In genomic region chr4:63371890-63372289, GRCm38 (mm10) we compare ENCODE assay signal across 8 mouse cellular contexts. TPM values are rescaled to one million over a fixed set of nuclear protein-coding genes. Genes with fewer than 3 reads are reported as not detected.
A peak's percentile ranks its signal among the peaks of the same experiment; 100 is the strongest.
DNase-seq lines count a peak whose midpoint lies in the region; ATAC-seq and TF ChIP-seq lines count a peak whose summit lies in the region.

No protein-coding gene starts in this region.

- H3K4me2 ChIP-seq in hindbrain, embryonic 13.5 days = no peak overlapping the region
- H3K4me2 ChIP-seq in embryonic facial prominence, embryonic 11.5 days (ENCODE audit: low read depth, low read length) = no peak overlapping the region

- H3K9me3 ChIP-seq in hindbrain, embryonic 10.5 days = no peaks in the 10 kb centered on the region
- no peaks in the 10 kb centered on the region for H3K9me3 ChIP-seq in hindbrain, embryonic 13.5 days
- no peaks in the 10 kb centered on the region for H3K9me3 ChIP-seq in MEL (replicated peaks; ENCODE audit: insufficient read depth, low read length)
- H3K9me3 ChIP-seq in embryonic facial prominence, embryonic 11.5 days (replicated peaks; ENCODE audit: control insufficient read depth, low read length) = no peaks in the 10 kb centered on the region

- WGBS in hindbrain, embryonic 10.5 days = 61% methylated on average over 3 of the region's 3 CpGs
- WGBS in hindbrain, embryonic 13.5 days = 69% methylated on average over 3 of the region's 3 CpGs
- 58% methylated on average over 3 of the region's 3 CpGs for WGBS in embryonic facial prominence, embryonic 11.5 days

- H3K36me3 ChIP-seq in hindbrain, embryonic 10.5 days = peaks cover 92% of the 10 kb centered on the region
- peaks cover 63% of the 10 kb centered on the region for H3K36me3 ChIP-seq in hindbrain, embryonic 13.5 days
- peaks cover 0 to 14% of the 10 kb centered on the region in 2 experiments; a peak in 2 of 4 replicates for H3K36me3 ChIP-seq in MEL (ENCODE audit: control insufficient read depth in 1 of 2, insufficient read depth in 2 of 2, low read length in 2 of 2)
- no peaks in the 10 kb centered on the region; the same call in none of the 2 replicates for H3K36me3 ChIP-seq in embryonic facial prominence, embryonic 11.5 days (replicated peaks; ENCODE audit: control insufficient read depth, insufficient read depth, low read depth, low read length)

- intact Hi-C loops in gastrocnemius, postnatal 14 days (cut with DNase I; ENCODE audit: low total_unique reads) = loop anchor here (2.0 kb wide), 1 partner anchor 37 kb away; no protein-coding TSS in a partner anchor

- TF ChIP-seq EP300 in MEL (IDR thresholded peaks at IDR 0.05; ENCODE audit: low read depth in 1 of 2, low read length in 2 of 2) = no peak

- no peak overlapping the region for H3K27ac ChIP-seq in hindbrain, embryonic 10.5 days
- H3K27ac ChIP-seq in hindbrain, embryonic 13.5 days = no peak overlapping the region
- no peak overlapping the region for H3K27ac ChIP-seq in MEL (ENCODE audit: control insufficient read depth, low read depth, low read length)
- no peak overlapping the region for H3K27ac ChIP-seq in embryonic facial prominence, embryonic 11.5 days (replicated peaks; ENCODE audit: low read depth, low read length)

- no peak overlapping the region for H3K4me3 ChIP-seq in hindbrain, embryonic 10.5 days
- no peak overlapping the region for H3K4me3 ChIP-seq in hindbrain, embryonic 13.5 days
- no peak overlapping the region for H3K4me3 ChIP-seq in MEL (ENCODE audit: control insufficient read depth in 1 of 2, insufficient read depth in 1 of 2, low read depth in 2 of 2, low read length in 2 of 2)
- H3K4me3 ChIP-seq in embryonic facial prominence, embryonic 11.5 days (ENCODE audit: low read depth, low read length) = no peak overlapping the region

- H3K9ac ChIP-seq in hindbrain, embryonic 13.5 days = no peak overlapping the region
- H3K9ac ChIP-seq in MEL (ENCODE audit: control insufficient read depth, low read depth, low read length, poor library complexity, severe bottlenecking) = no peak overlapping the region
- H3K9ac ChIP-seq in embryonic facial prominence, embryonic 11.5 days (replicated peaks; ENCODE audit: low read length) = no peak overlapping the region

- no peak for ATAC-seq in hindbrain, embryonic 13.5 days (ENCODE audit: low FRiP score)
- ATAC-seq in embryonic facial prominence, embryonic 11.5 days (replicated peaks; ENCODE audit: insufficient number of reproducible peaks, low FRiP score, low TSS enrichment, low read depth) = no peak

- no peaks in the 10 kb centered on the region for H3K79me2 ChIP-seq in MEL (ENCODE audit: control insufficient read depth, insufficient read depth, low read length, poor library complexity)

- TF ChIP-seq RAD21 in MEL (IDR thresholded peaks at IDR 0.05; ENCODE audit: low read depth, low read length) = no peak

- H3K27me3 ChIP-seq in hindbrain, embryonic 10.5 days (ENCODE audit: insufficient read depth, poor library complexity, severe bottlenecking) = no peaks in the 10 kb centered on the region
- no peaks in the 10 kb centered on the region for H3K27me3 ChIP-seq in hindbrain, embryonic 13.5 days
- H3K27me3 ChIP-seq in MEL (ENCODE audit: control insufficient read depth in 1 of 2, insufficient read depth in 2 of 2, low read length in 2 of 2) = no peaks in the 10 kb centered on the region
- H3K27me3 ChIP-seq in embryonic facial prominence, embryonic 11.5 days (ENCODE audit: control insufficient read depth, insufficient read depth, low read length) = no peaks in the 10 kb centered on the region

- TF ChIP-seq POLR2A in MEL (IDR thresholded peaks at IDR 0.05; ENCODE audit: control insufficient read depth in 1 of 2, insufficient read depth in 1 of 2, low read depth in 1 of 2, low read length in 2 of 2, poor library complexity in 1 of 2) = no peak

- peak; percentile 23 for DNase-seq in hindbrain, embryonic 10.5 days (ENCODE audit: low spot score)
- DNase-seq in 3T3-L1 (ENCODE audit: low read depth, low spot score) = peak; percentile 68
- DNase-seq in MEL (ENCODE audit: low read depth, low spot score) = peak; percentile 78
- DNase-seq in embryonic facial prominence, embryonic 11.5 days (ENCODE audit: low spot score) = peak; percentile 63
- DNase-seq in lung, postnatal 10 days = peak; percentile 60
- DNase-seq in thymus, postnatal 4 days = peak; percentile 82
- no peak for DNase-seq in gastrocnemius, postnatal 14 days

- TF ChIP-seq CTCF in MEL (IDR thresholded peaks at IDR 0.05 in 2 of 3, conservative IDR thresholded peaks at IDR 0.05 in 1 of 3; ENCODE audit: control insufficient read depth in 1 of 3, insufficient read depth in 1 of 3, low read depth in 2 of 3, low read length in 3 of 3, poor library complexity in 1 of 3, severe bottlenecking in 1 of 3) = peak; percentile 53 to 60 (median 58)

- H3K4me1 ChIP-seq in hindbrain, embryonic 10.5 days (replicated peaks) = peaks cover 15% of the 10 kb centered on the region
- peaks cover 10% of the 10 kb centered on the region for H3K4me1 ChIP-seq in hindbrain, embryonic 13.5 days (replicated peaks)
- peaks cover 0 to 16% of the 10 kb centered on the region in 2 experiments; a peak in 3 of 4 replicates for H3K4me1 ChIP-seq in MEL (ENCODE audit: control insufficient read depth in 1 of 2, insufficient read depth in 2 of 2, low read length in 2 of 2)
- H3K4me1 ChIP-seq in embryonic facial prominence, embryonic 11.5 days (ENCODE audit: control insufficient read depth, insufficient read depth, low read length) = no peaks in the 10 kb centered on the region

TF ChIP-seq in MEL, 35 proteins besides CTCF, POLR2A, EP300 and RAD21:
- TF ChIP-seq POLR2AphosphoS5 (IDR thresholded peaks at IDR 0.05; ENCODE audit: borderline replicate concordance, low read depth, low read length) (no peak), SMC3 (IDR thresholded peaks at IDR 0.05; ENCODE audit: low read depth, low read length) (peak; percentile 29), ETS1 (IDR thresholded peaks at IDR 0.05; ENCODE audit: low read depth, low read length) (no peak), MAX (IDR thresholded peaks at IDR 0.05; ENCODE audit: low read length) (no peak), USF1 (IDR thresholded peaks at IDR 0.05; ENCODE audit: low read depth, low read length) (no peak), MAZ (IDR thresholded peaks at IDR 0.05; ENCODE audit: low read depth, low read length) (no peak)

RNA-seq across cellular contexts. Expression of gene Orm2, which starts 9.6 kb away (rescaled TPM):
- not detected in 2 replicates for polyA plus RNA-seq in hindbrain, embryonic 10.5 days (2016; fragmentation: Nextera tagmentation; extraction: Ambion mirVana)
- polyA plus RNA-seq in hindbrain, embryonic 13.5 days (2015; fragmentation: Nextera tagmentation; extraction: Ambion mirVana) = not detected in 2 replicates
- total RNA-seq in MEL (2012; rRNA removed) = not detected in 2 replicates
- polyA plus RNA-seq in MEL (2012; ENCODE audit: insufficient read depth in 1 of 2, insufficient read length in 2 of 2, low read depth in 1 of 2, low replicate concordance in 2 of 2, missing spikeins in 1 of 2) = not detected
- not detected in 2 replicates for polyA plus RNA-seq in embryonic facial prominence, embryonic 11.5 days (2014; fragmentation: Nextera tagmentation; extraction: Ambion mirVana)
- total RNA-seq in gastrocnemius, postnatal 14 days (2021) = not detected

RNA-seq across cellular contexts. Expression of gene Orm3, which starts 15.9 kb away (rescaled TPM):
- polyA plus RNA-seq in hindbrain, embryonic 10.5 days (2016; fragmentation: Nextera tagmentation; extraction: Ambion mirVana) = not detected in 2 replicates
- not detected in 2 replicates for polyA plus RNA-seq in hindbrain, embryonic 13.5 days (2015; fragmentation: Nextera tagmentation; extraction: Ambion mirVana)
- total RNA-seq in MEL (2012; rRNA removed) = not detected in 2 replicates
- not detected for polyA plus RNA-seq in MEL (2012; ENCODE audit: insufficient read depth in 1 of 2, insufficient read length in 2 of 2, low read depth in 1 of 2, low replicate concordance in 2 of 2, missing spikeins in 1 of 2)
- polyA plus RNA-seq in embryonic facial prominence, embryonic 11.5 days (2014; fragmentation: Nextera tagmentation; extraction: Ambion mirVana) = not detected in 2 replicates
- total RNA-seq in gastrocnemius, postnatal 14 days (2021) = not detected

RNA-seq across cellular contexts. Expression of gene Orm1, which starts 27.5 kb away (rescaled TPM):
- polyA plus RNA-seq in hindbrain, embryonic 10.5 days (2016; fragmentation: Nextera tagmentation; extraction: Ambion mirVana) = not detected in 2 replicates
- polyA plus RNA-seq in hindbrain, embryonic 13.5 days (2015; fragmentation: Nextera tagmentation; extraction: Ambion mirVana) = not detected in 2 replicates
- not detected in 2 replicates for total RNA-seq in MEL (2012; rRNA removed)
- not detected for polyA plus RNA-seq in MEL (2012; ENCODE audit: insufficient read depth in 1 of 2, insufficient read length in 2 of 2, low read depth in 1 of 2, low replicate concordance in 2 of 2, missing spikeins in 1 of 2)
- not detected in 2 replicates for polyA plus RNA-seq in embryonic facial prominence, embryonic 11.5 days (2014; fragmentation: Nextera tagmentation; extraction: Ambion mirVana)
- total RNA-seq in gastrocnemius, postnatal 14 days (2021) = not detected

RNA-seq across cellular contexts. Expression of gene Akna, which starts 31.3 kb away (rescaled TPM):
- polyA plus RNA-seq in hindbrain, embryonic 10.5 days (2016; fragmentation: Nextera tagmentation; extraction: Ambion mirVana) = 10.8 and 13.0 TPM in 2 replicates
- polyA plus RNA-seq in hindbrain, embryonic 13.5 days (2015; fragmentation: Nextera tagmentation; extraction: Ambion mirVana) = 6.0 and 6.2 TPM in 2 replicates
- 3.9 and 6.2 TPM in 2 replicates for total RNA-seq in MEL (2012; rRNA removed)
- 10 to 100 TPM in 1 of 2 experiments, not detected in 1; 14.1 TPM for polyA plus RNA-seq in MEL (2012; ENCODE audit: insufficient read depth in 1 of 2, insufficient read length in 2 of 2, low read depth in 1 of 2, low replicate concordance in 2 of 2, missing spikeins in 1 of 2)
- 5.2 and 6.2 TPM in 2 replicates for polyA plus RNA-seq in embryonic facial prominence, embryonic 11.5 days (2014; fragmentation: Nextera tagmentation; extraction: Ambion mirVana)
- total RNA-seq in gastrocnemius, postnatal 14 days (2021) = 1 to 10 TPM; 2.1 to 2.4 TPM
